Mouse (Mus musculus): ENCODE measurements around the gene Gm13276.

DNA sequence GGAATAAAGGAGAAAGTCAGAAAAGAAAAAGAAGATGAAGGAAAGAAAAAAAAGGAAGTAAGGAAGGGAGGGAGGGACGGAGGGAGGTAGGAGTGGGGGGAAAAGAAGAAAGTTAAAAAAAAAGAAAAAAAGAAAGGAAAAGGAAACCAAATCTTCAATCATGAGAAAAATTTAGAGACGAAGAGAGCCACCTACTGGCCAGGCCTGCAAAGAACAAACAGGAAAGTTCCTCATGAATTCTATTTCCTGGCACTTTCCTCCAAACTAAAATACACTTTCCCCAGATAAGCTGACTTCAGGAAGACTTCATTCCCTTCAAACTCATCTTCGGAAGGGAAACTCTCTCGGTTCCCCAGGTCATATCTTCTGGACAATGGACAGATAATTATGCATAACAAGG is 45.0 kb downstream of the Gm13276 start:
- TF ChIP-seq CHD2 (IDR thresholded peaks at IDR 0.05; ENCODE audit: low read depth, low read length) (no peak), MAFK (IDR thresholded peaks at IDR 0.05; ENCODE audit: insufficient read depth, low read depth, low read length) (no peak), HCFC1 (IDR thresholded peaks at IDR 0.05; ENCODE audit: borderline replicate concordance, insufficient read depth, low read length) (no peak), ZNF384 (IDR thresholded peaks at IDR 0.05; ENCODE audit: low read depth, low read length) (no peak), ZC3H11A (IDR thresholded peaks at IDR 0.05; ENCODE audit: borderline replicate concordance, low read depth, low read length) (no peak)

Measured in ES-E14 (cell line).